Mouse (Mus musculus) megakaryocyte, embryonic 14.5 days (primary cell): ENCODE data around the gene Erfe.

Source experiments
- FLI1 ChIP-seq: IDR thresholded peaks from 2 replicates; pipeline ENCODE4 v1.6.1; 2012; ENCODE audit warnings: low read length, inconsistent platforms, mixed read lengths
- GATA1 ChIP-seq: IDR thresholded peaks from 3 replicates; pipeline ENCODE4 v1.6.1; 2012; ENCODE audit warnings: mixed read lengths, low read length, inconsistent platforms, borderline replicate concordance

DNA sequence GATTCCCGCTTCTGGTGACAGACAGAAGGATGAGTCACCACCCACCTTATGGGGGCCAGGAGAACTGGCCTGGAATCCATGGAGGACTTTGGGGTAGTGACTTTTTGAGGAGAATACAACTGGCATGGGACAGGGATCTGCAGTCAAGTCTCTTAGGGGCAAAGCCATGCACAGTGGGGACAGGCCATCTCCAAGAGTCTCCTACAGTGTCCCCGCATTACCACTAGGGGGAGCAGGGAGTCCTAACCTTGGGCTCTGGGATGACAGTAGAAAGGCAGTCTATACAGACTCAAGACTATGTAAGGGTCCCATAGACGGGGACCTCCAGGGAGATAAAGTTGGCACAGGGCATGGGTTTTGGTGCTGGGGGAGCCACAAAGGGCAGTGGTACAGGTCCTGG lies 19.3 kb upstream of the Erfe start:
- TF ChIP-seq FLI1 (no peak), GATA1 (no peak)
